Mouse (Mus musculus) E14TG2a.4 (cell line): ENCODE data around the gene 4930595D18Rik.

Experiments used
- CTCF ChIP-seq: conservative IDR thresholded peaks from 2 replicates; pipeline ENCODE4 v1.5.1; 2014; ENCODE audit warnings: low read length
- POU5F1 ChIP-seq: IDR thresholded peaks from 2 replicates; pipeline ENCODE4 v1.6.1; 2014; ENCODE audit warnings: low read length, borderline replicate concordance

GRCm38 (mm10) chr12:111192777-111193176 is 8.5 kb upstream of the 4930595D18Rik start:
- TF ChIP-seq CTCF (no peak), POU5F1 (no peak)
